16 mouse cellular contexts compared by ENCODE assay signal in genomic region chr1:176046375-176046774, GRCm38 (mm10).
DNase-seq lines count a peak whose midpoint lies in the region; ATAC-seq and TF ChIP-seq lines count a peak whose summit lies in the region.
"Had no signal": no experiment of that assay in that cellular context is flagged by ENCODE, and none has a peak within 500 bp of the region (broad histone marks: within the 10 kb centered on the region; RNA-seq: fewer than 3 reads in every experiment).

No protein-coding gene starts in this region.

- H3K36me3 ChIP-seq in hindbrain, embryonic 16.5 days (ENCODE audit: control insufficient read depth, insufficient read depth, low read length), result no peaks in the 10 kb centered on the region
- no peaks in the 10 kb centered on the region for H3K36me3 ChIP-seq in hindbrain, embryonic 12.5 days
- H3K36me3 ChIP-seq in stomach, embryonic 15.5 days, result no peaks in the 10 kb centered on the region
- no peaks in the 10 kb centered on the region for H3K36me3 ChIP-seq in stomach, postnatal 0 days (ENCODE audit: control insufficient read depth, insufficient read depth, low read length)
- H3K36me3 ChIP-seq: forebrain, embryonic 15.5 days; heart, embryonic 10.5 days had no signal

- no peaks in the 10 kb centered on the region for H3K4me1 ChIP-seq in hindbrain, embryonic 16.5 days (ENCODE audit: control insufficient read depth, insufficient read depth, low read depth, low read length)
- no peaks in the 10 kb centered on the region for H3K4me1 ChIP-seq in hindbrain, embryonic 12.5 days
- no peaks in the 10 kb centered on the region for H3K4me1 ChIP-seq in stomach, embryonic 15.5 days
- no peaks in the 10 kb centered on the region for H3K4me1 ChIP-seq in stomach, postnatal 0 days (replicated peaks; ENCODE audit: control insufficient read depth, insufficient read depth)
- H3K4me1 ChIP-seq: forebrain, embryonic 15.5 days had no signal

- 95% methylated on average over 1 of the region's 1 CpGs for WGBS in hindbrain, embryonic 16.5 days
- 82% methylated on average over 1 of the region's 1 CpGs for WGBS in hindbrain, embryonic 12.5 days
- 96% methylated on average over 1 of the region's 1 CpGs for WGBS in stomach, embryonic 15.5 days
- 96% methylated on average over 1 of the region's 1 CpGs for WGBS in stomach, postnatal 0 days

- intact Hi-C loops in heart, postnatal 14 days (cut with DNase I), result no loop called here

- no peak overlapping the region for H3K4me2 ChIP-seq in hindbrain, embryonic 16.5 days (ENCODE audit: low read length)
- no peak overlapping the region for H3K4me2 ChIP-seq in hindbrain, embryonic 12.5 days (replicated peaks)
- no peak overlapping the region for H3K4me2 ChIP-seq in stomach, embryonic 15.5 days
- H3K4me2 ChIP-seq in stomach, postnatal 0 days (replicated peaks; ENCODE audit: low read depth), result no peak overlapping the region
- H3K4me2 ChIP-seq: forebrain, embryonic 15.5 days had no signal

- H3K9ac ChIP-seq in hindbrain, embryonic 16.5 days (ENCODE audit: low read depth, low read length), result no peak overlapping the region
- H3K9ac ChIP-seq in hindbrain, embryonic 12.5 days, result no peak overlapping the region
- no peak overlapping the region for H3K9ac ChIP-seq in stomach, embryonic 15.5 days
- H3K9ac ChIP-seq in stomach, postnatal 0 days (ENCODE audit: low read length), result no peak overlapping the region
- H3K9ac ChIP-seq: forebrain, embryonic 15.5 days had no signal

- H3K4me3 ChIP-seq in hindbrain, embryonic 16.5 days (ENCODE audit: low read length), result no peak overlapping the region
- H3K4me3 ChIP-seq in hindbrain, embryonic 12.5 days, result no peak overlapping the region
- H3K4me3 ChIP-seq in layer of hippocampus, adult 2 months, result no peak overlapping the region
- H3K4me3 ChIP-seq in stomach, embryonic 15.5 days (replicated peaks), result no peak overlapping the region
- no peak overlapping the region for H3K4me3 ChIP-seq in stomach, postnatal 0 days (ENCODE audit: low read depth, low read length)
- H3K4me3 ChIP-seq: forebrain, embryonic 15.5 days; heart, embryonic 10.5 days had no signal

- H3K27ac ChIP-seq in hindbrain, embryonic 16.5 days (ENCODE audit: low read depth, low read length), result no peak overlapping the region
- no peak overlapping the region for H3K27ac ChIP-seq in hindbrain, embryonic 12.5 days
- no peak overlapping the region for H3K27ac ChIP-seq in layer of hippocampus, adult 2 months
- no peak overlapping the region for H3K27ac ChIP-seq in stomach, embryonic 15.5 days
- H3K27ac ChIP-seq in stomach, postnatal 0 days (replicated peaks), result no peak overlapping the region
- H3K27ac ChIP-seq: forebrain, embryonic 15.5 days; heart, embryonic 10.5 days had no signal

- TF ChIP-seq EP300 in stomach, postnatal 0 days (optimal IDR thresholded peaks at IDR 0.05), result no peak

- H3K27me3 ChIP-seq in hindbrain, embryonic 16.5 days (replicated peaks; ENCODE audit: control insufficient read depth, insufficient read depth, low read length), result no peaks in the 10 kb centered on the region
- no peaks in the 10 kb centered on the region for H3K27me3 ChIP-seq in hindbrain, embryonic 12.5 days
- H3K27me3 ChIP-seq in stomach, embryonic 15.5 days (replicated peaks), result no peaks in the 10 kb centered on the region
- H3K27me3 ChIP-seq in stomach, postnatal 0 days (ENCODE audit: control insufficient read depth, insufficient read depth, low read length), result no peaks in the 10 kb centered on the region
- H3K27me3 ChIP-seq: forebrain, embryonic 15.5 days had no signal

- 0 out of 2 replicates have a peak, but pooled peaks have one; percentile 37 for ATAC-seq in hindbrain, embryonic 16.5 days
- no peak for ATAC-seq in hindbrain, embryonic 12.5 days (ENCODE audit: low FRiP score)
- ATAC-seq in stomach, embryonic 15.5 days (ENCODE audit: insufficient read depth, low FRiP score, low read depth), result peak; percentile 50; the same call in 1 of the 2 replicates
- ATAC-seq in stomach, postnatal 0 days (ENCODE audit: low FRiP score, low TSS enrichment), result no peak
- ATAC-seq: activated CD4-positive, CD25-positive, alpha-beta regulatory T cell, adult 4 months; forebrain, embryonic 15.5 days; intestine, embryonic 16.5 days had no signal

- peak; percentile 6 for DNase-seq in layer of hippocampus, adult 9-11 months
- DNase-seq in layer of hippocampus, adult 2 months (ENCODE audit: low spot score in 2 of 2), result no peak
- no peak for DNase-seq in stomach, postnatal 0 days (ENCODE audit: low spot score)
- DNase-seq in heart, postnatal 14 days, result no peak
- DNase-seq: adrenal gland, postnatal 14 days; cerebellum, adult 11-12 months; cerebellum, adult 9-11 months; gastrocnemius, postnatal 36 days; heart, adult 18-20 months had no signal

- no peak for TF ChIP-seq CTCF in layer of hippocampus, adult 2 months (conservative IDR thresholded peaks at IDR 0.05)
- TF ChIP-seq CTCF in stomach, postnatal 0 days (IDR thresholded peaks at IDR 0.05; ENCODE audit: low read depth), result no peak

- H3K9me3 ChIP-seq in hindbrain, embryonic 16.5 days (ENCODE audit: control insufficient read depth, low read length), result no peaks in the 10 kb centered on the region
- no peaks in the 10 kb centered on the region for H3K9me3 ChIP-seq in hindbrain, embryonic 12.5 days (replicated peaks)
- H3K9me3 ChIP-seq in stomach, embryonic 15.5 days, result no peaks in the 10 kb centered on the region
- no peaks in the 10 kb centered on the region for H3K9me3 ChIP-seq in stomach, postnatal 0 days (ENCODE audit: control insufficient read depth, low read length)
- H3K9me3 ChIP-seq: forebrain, embryonic 15.5 days; heart, embryonic 10.5 days had no signal

Comparison
In these comparisons a context has a peak if more than half of its experiments do, and no peak if none do; other contexts are left out.
1. ATAC-seq: peak in hindbrain, embryonic 16.5 days (single experiment) and stomach, embryonic 15.5 days (single experiment); none in hindbrain, embryonic 12.5 days (single experiment) and stomach, postnatal 0 days (single experiment).